In genomic region chr11:83302124-83302523, GRCm38 (mm10) we compare ENCODE assay signal across 8 mouse cellular contexts. TPM values are rescaled to one million over a fixed set of nuclear protein-coding genes. Genes with fewer than 3 reads are reported as not detected.
DNase-seq lines count a peak whose midpoint lies in the region; ATAC-seq and TF ChIP-seq lines count a peak whose summit lies in the region.

No protein-coding gene starts in this region.

- 0 out of 2 replicates have a peak, but pooled peaks cover under 1% of the 10 kb centered on the region for H3K36me3 ChIP-seq in heart, embryonic 16.5 days (ENCODE audit: control insufficient read depth, insufficient read depth)
- peaks cover 2% of the 10 kb centered on the region for H3K36me3 ChIP-seq in hindbrain, embryonic 14.5 days (replicated peaks; ENCODE audit: control insufficient read depth, insufficient read depth)
- peaks cover 4% of the 10 kb centered on the region for H3K36me3 ChIP-seq in liver, postnatal 0 days (replicated peaks; ENCODE audit: insufficient read depth, low read length)
- no peaks in the 10 kb centered on the region for H3K36me3 ChIP-seq in stomach, postnatal 0 days (ENCODE audit: control insufficient read depth, insufficient read depth, low read length)

- H3K4me2 ChIP-seq in heart, embryonic 16.5 days (ENCODE audit: low read depth, low read length): peak overlapping the region; percentile 86
- H3K4me2 ChIP-seq in hindbrain, embryonic 14.5 days (replicated peaks): peak overlapping the region; percentile 63
- peak overlapping the region; percentile 86 for H3K4me2 ChIP-seq in liver, postnatal 0 days (ENCODE audit: low read depth, low read length)
- H3K4me2 ChIP-seq in stomach, postnatal 0 days (replicated peaks; ENCODE audit: low read depth): peak overlapping the region; percentile 72

- peak overlapping the region; percentile 96 for H3K9ac ChIP-seq in heart, embryonic 16.5 days (ENCODE audit: low read length)
- peak overlapping the region; percentile 90 for H3K9ac ChIP-seq in hindbrain, embryonic 14.5 days
- peak overlapping the region; percentile 95 for H3K9ac ChIP-seq in liver, postnatal 0 days (replicated peaks)
- H3K9ac ChIP-seq in stomach, postnatal 0 days (ENCODE audit: low read length): peak overlapping the region; percentile 52

- ATAC-seq in heart, embryonic 16.5 days (replicated peaks; ENCODE audit: extremely low read depth, insufficient read depth, low FRiP score): no peak
- ATAC-seq in hindbrain, embryonic 14.5 days (ENCODE audit: low FRiP score): no peak
- no peak for ATAC-seq in liver, postnatal 0 days
- ATAC-seq in stomach, postnatal 0 days (ENCODE audit: low FRiP score, low TSS enrichment): no peak

- TF ChIP-seq EP300 in liver, postnatal 0 days (IDR thresholded peaks at IDR 0.05; ENCODE audit: low read depth): no peak
- TF ChIP-seq EP300 in stomach, postnatal 0 days (optimal IDR thresholded peaks at IDR 0.05): no peak

- H3K4me1 ChIP-seq in heart, embryonic 16.5 days (ENCODE audit: control insufficient read depth, insufficient read depth, low read length): peaks cover 23% of the 10 kb centered on the region
- H3K4me1 ChIP-seq in bone marrow macrophage, adult 2 months (ENCODE audit: control insufficient read depth, insufficient read depth, low read length): peaks cover 21% of the 10 kb centered on the region
- H3K4me1 ChIP-seq in hindbrain, embryonic 14.5 days (replicated peaks; ENCODE audit: control insufficient read depth, insufficient read depth, low read length): peaks cover 34% of the 10 kb centered on the region
- peaks cover 33% of the 10 kb centered on the region for H3K4me1 ChIP-seq in liver, postnatal 0 days (ENCODE audit: insufficient read depth)
- 0 out of 2 replicates have a peak, but pooled peaks cover 2% of the 10 kb centered on the region for H3K4me1 ChIP-seq in stomach, postnatal 0 days (replicated peaks; ENCODE audit: control insufficient read depth, insufficient read depth)

- H3K27me3 ChIP-seq in heart, embryonic 16.5 days (ENCODE audit: control insufficient read depth, insufficient read depth, low read length): no peaks in the 10 kb centered on the region
- H3K27me3 ChIP-seq in hindbrain, embryonic 14.5 days (ENCODE audit: control insufficient read depth, insufficient read depth, low read length): no peaks in the 10 kb centered on the region
- H3K27me3 ChIP-seq in liver, postnatal 0 days (ENCODE audit: insufficient read depth, low read length): no peaks in the 10 kb centered on the region
- no peaks in the 10 kb centered on the region for H3K27me3 ChIP-seq in stomach, postnatal 0 days (ENCODE audit: control insufficient read depth, insufficient read depth, low read length)

- intact Hi-C loops in heart, postnatal 36 days (cut with DNase I): no loop called here

- no peak for TF ChIP-seq CTCF in bone marrow macrophage, adult 2 months (IDR thresholded peaks at IDR 0.05; ENCODE audit: low read depth, low read length)
- peak; percentile 35; the same call in 1 of the 2 replicates for TF ChIP-seq CTCF in liver, postnatal 0 days (IDR thresholded peaks at IDR 0.05; ENCODE audit: low read depth)
- TF ChIP-seq CTCF in stomach, postnatal 0 days (IDR thresholded peaks at IDR 0.05; ENCODE audit: low read depth): peak; percentile 31; the same call in 1 of the 2 replicates

- no peak for DNase-seq in heart, postnatal 36 days
- no peak for DNase-seq in hindbrain, embryonic 14.5 days (ENCODE audit: low spot score)
- peak; percentile 30 for DNase-seq in liver, postnatal 0 days
- DNase-seq in stomach, postnatal 0 days (ENCODE audit: low spot score): no peak
- no peak for DNase-seq in ovary, postnatal 10 days (ENCODE audit: low spot score)
- DNase-seq in ovary, adult 18-20 months (ENCODE audit: low spot score): no peak

- whole genome bisulfite sequencing in heart, embryonic 16.5 days: 5% methylated on average over 10 of the region's 10 CpGs
- WGBS in hindbrain, embryonic 14.5 days: 11% methylated on average over 10 of the region's 10 CpGs
- 5% methylated on average over 10 of the region's 10 CpGs for WGBS in liver, postnatal 0 days (ENCODE audit: insufficient replicate concordance)
- WGBS in stomach, postnatal 0 days: 6% methylated on average over 10 of the region's 10 CpGs

- peak overlapping the region; percentile 96 for H3K4me3 ChIP-seq in heart, embryonic 16.5 days (ENCODE audit: low read length)
- peak overlapping the region; percentile 81 for H3K4me3 ChIP-seq in bone marrow macrophage, adult 2 months (ENCODE audit: insufficient read depth, low read length)
- peak overlapping the region; percentile 80 for H3K4me3 ChIP-seq in hindbrain, embryonic 14.5 days (replicated peaks; ENCODE audit: low read length)
- H3K4me3 ChIP-seq in liver, postnatal 0 days (ENCODE audit: low read depth, low read length): peak overlapping the region; percentile 96
- peak overlapping the region; percentile 50 for H3K4me3 ChIP-seq in stomach, postnatal 0 days (ENCODE audit: low read depth, low read length)

- H3K9me3 ChIP-seq in heart, embryonic 16.5 days (replicated peaks; ENCODE audit: control insufficient read depth, low read length): no peaks in the 10 kb centered on the region
- no peaks in the 10 kb centered on the region for H3K9me3 ChIP-seq in hindbrain, embryonic 14.5 days (ENCODE audit: control insufficient read depth, low read length)
- H3K9me3 ChIP-seq in liver, postnatal 0 days (ENCODE audit: low read length): no peaks in the 10 kb centered on the region
- H3K9me3 ChIP-seq in stomach, postnatal 0 days (ENCODE audit: control insufficient read depth, low read length): no peaks in the 10 kb centered on the region

- no peak for TF ChIP-seq POLR2A in bone marrow macrophage, adult 2 months (IDR thresholded peaks at IDR 0.05; ENCODE audit: borderline replicate concordance, low read depth, low read length)

- peak overlapping the region; percentile 97 for H3K27ac ChIP-seq in heart, embryonic 16.5 days (ENCODE audit: low read length)
- peak overlapping the region; percentile 7; the same call in 1 of the 2 replicates for H3K27ac ChIP-seq in bone marrow macrophage, adult 2 months (ENCODE audit: insufficient read depth, low read depth, low read length)
- H3K27ac ChIP-seq in hindbrain, embryonic 14.5 days: peak overlapping the region; percentile 94
- peak overlapping the region; percentile 98 for H3K27ac ChIP-seq in liver, postnatal 0 days (ENCODE audit: low read depth)
- peak overlapping the region; percentile 73 for H3K27ac ChIP-seq in stomach, postnatal 0 days (replicated peaks)

RNA-seq across cellular contexts. Expression of gene Pex12, which starts 0.3 kb away (rescaled TPM):
- 8.1 and 10.5 TPM in 2 replicates for polyA plus RNA-seq in heart, embryonic 16.5 days (2015; fragmentation: Nextera tagmentation; extraction: Ambion mirVana)
- total RNA-seq in heart, postnatal 36 days (2021): 10 to 100 TPM in 1 of 2 experiments, 1 to 10 TPM in 1; 7.9 to 11.8 TPM
- 6.2 and 12.2 TPM in 2 replicates for polyA plus RNA-seq in bone marrow macrophage, adult 2 months (2012; ENCODE audit: insufficient read depth, insufficient read length, missing spikeins)
- 14.9 and 15.1 TPM in 2 replicates for polyA plus RNA-seq in hindbrain, embryonic 14.5 days (2014; fragmentation: Nextera tagmentation; extraction: Ambion mirVana)
- 6.8 and 7.1 TPM in 2 replicates for polyA plus RNA-seq in liver, postnatal 0 days (2015; fragmentation: Nextera tagmentation; extraction: Ambion mirVana)
- polyA plus RNA-seq in stomach, postnatal 0 days (2015; fragmentation: Nextera tagmentation; extraction: Ambion mirVana): 9.1 and 10.1 TPM in 2 replicates

RNA-seq across cellular contexts. Expression of gene Ap2b1, which starts 3.3 kb away (rescaled TPM):
- polyA plus RNA-seq in heart, embryonic 16.5 days (2015; fragmentation: Nextera tagmentation; extraction: Ambion mirVana): 36.0 and 38.3 TPM in 2 replicates
- 10 to 100 TPM; 44.9 to 46.1 TPM for total RNA-seq in heart, postnatal 36 days (2021)
- 59.5 and 69.7 TPM in 2 replicates for polyA plus RNA-seq in bone marrow macrophage, adult 2 months (2012; ENCODE audit: insufficient read depth, insufficient read length, missing spikeins)
- 154 and 180 TPM in 2 replicates for polyA plus RNA-seq in hindbrain, embryonic 14.5 days (2014; fragmentation: Nextera tagmentation; extraction: Ambion mirVana)
- 7.6 and 8.3 TPM in 2 replicates for polyA plus RNA-seq in liver, postnatal 0 days (2015; fragmentation: Nextera tagmentation; extraction: Ambion mirVana)
- polyA plus RNA-seq in stomach, postnatal 0 days (2015; fragmentation: Nextera tagmentation; extraction: Ambion mirVana): 20.0 and 21.5 TPM in 2 replicates

RNA-seq across cellular contexts. Expression of gene Slfn14, which starts 15.6 kb away (rescaled TPM):
- polyA plus RNA-seq in heart, embryonic 16.5 days (2015; fragmentation: Nextera tagmentation; extraction: Ambion mirVana): 0.17 and 0.19 TPM in 2 replicates
- under 1 TPM; 0.11 TPM for total RNA-seq in heart, postnatal 36 days (2021)
- not detected in 2 replicates for polyA plus RNA-seq in bone marrow macrophage, adult 2 months (2012; ENCODE audit: insufficient read depth, insufficient read length, missing spikeins)
- 0.05 TPM in 1 of 2 replicates, not detected in the other for polyA plus RNA-seq in hindbrain, embryonic 14.5 days (2014; fragmentation: Nextera tagmentation; extraction: Ambion mirVana)
- 14.3 and 14.8 TPM in 2 replicates for polyA plus RNA-seq in liver, postnatal 0 days (2015; fragmentation: Nextera tagmentation; extraction: Ambion mirVana)
- polyA plus RNA-seq in stomach, postnatal 0 days (2015; fragmentation: Nextera tagmentation; extraction: Ambion mirVana): 0.04 TPM in 2 replicates

Comparison
In these comparisons a context has a peak if more than half of its experiments do, and no peak if none do; other contexts are left out.
1. H3K27ac ChIP-seq: peak in every context shown above with its lines; median percentile 98 in liver, postnatal 0 days; 97 in heart, embryonic 16.5 days; 94 in hindbrain, embryonic 14.5 days; 73 in stomach, postnatal 0 days; 7 in bone marrow macrophage, adult 2 months.
2. RNA of gene Slfn14, which starts 15.6 kb away (polyA plus RNA-seq): 14.3 to 14.8 TPM in liver, postnatal 0 days; 0.17 to 0.19 TPM in heart, embryonic 16.5 days, 0.04 TPM in stomach, postnatal 0 days, 0.05 TPM in hindbrain, embryonic 14.5 days and not detected in bone marrow macrophage, adult 2 months; every median in the first group is over 10 times any median in the second.
3. Peak in every context shown above with its lines, with median percentiles within 50 percentile points of each other: H3K4me2 ChIP-seq, H3K4me3 ChIP-seq and H3K9ac ChIP-seq.